Mouse (Mus musculus) olfactory bulb, adult 2 months (tissue): ENCODE measurements around the gene Rab26. TPM values are rescaled to one million over a fixed set of nuclear protein-coding genes. Genes with fewer than 3 reads are reported as not detected.

Experiments
- H3K27ac ChIP-seq: fragments of 200-500 bp; 2 replicates; pipeline ENCODE4 v1.5.1; 2012; ENCODE audit warnings: low read depth, low read length; ENCODE audit not compliant: insufficient read depth
- H3K4me1 ChIP-seq: fragments of 200-500 bp; 2 replicates; pipeline ENCODE4 v1.6.1; 2012; ENCODE audit warnings: low read length; ENCODE audit not compliant: control insufficient read depth, insufficient read depth
- H3K4me3 ChIP-seq: fragments of 200-500 bp; 2 replicates; pipeline ENCODE4 v1.5.1; 2012; ENCODE audit warnings: mild to moderate bottlenecking, low read depth, low read length, moderate library complexity; ENCODE audit not compliant: insufficient read depth
- CTCF ChIP-seq: fragments of 200-500 bp; IDR thresholded peaks from 2 replicates; pipeline ENCODE4 v1.5.1; 2012; ENCODE audit warnings: low read depth, mild to moderate bottlenecking, low read length, moderate library complexity; ENCODE audit not compliant: insufficient read depth
- POLR2A ChIP-seq: fragments of 200-500 bp; IDR thresholded peaks from 2 replicates; pipeline ENCODE4 v1.6.1; 2012; ENCODE audit warnings: mild to moderate bottlenecking, low read depth, low read length, moderate library complexity; ENCODE audit not compliant: insufficient read depth
- WGBS: fragments of 180-500 bp; shearing (Covaris S2); methylation state at CpG from one replicate; pipeline ENCODE4 v1.1.7; 2018; 5-methylcytosine and 5-hydroxymethylcytosine counted together
- polyA plus RNA-seq: library from polyadenylated mRNA; stranded (reverse); fragments of >200 nt; gene quantifications from 2 replicates; pipeline ENCODE4 v1.2.4, GENCODE M21; 2012; ENCODE audit warnings: low replicate concordance; ENCODE audit not compliant: missing spikeins, insufficient read depth, insufficient read length

The Rab26 gene
- polyA plus RNA-seq, 1 experiment = not detected

DNA sequence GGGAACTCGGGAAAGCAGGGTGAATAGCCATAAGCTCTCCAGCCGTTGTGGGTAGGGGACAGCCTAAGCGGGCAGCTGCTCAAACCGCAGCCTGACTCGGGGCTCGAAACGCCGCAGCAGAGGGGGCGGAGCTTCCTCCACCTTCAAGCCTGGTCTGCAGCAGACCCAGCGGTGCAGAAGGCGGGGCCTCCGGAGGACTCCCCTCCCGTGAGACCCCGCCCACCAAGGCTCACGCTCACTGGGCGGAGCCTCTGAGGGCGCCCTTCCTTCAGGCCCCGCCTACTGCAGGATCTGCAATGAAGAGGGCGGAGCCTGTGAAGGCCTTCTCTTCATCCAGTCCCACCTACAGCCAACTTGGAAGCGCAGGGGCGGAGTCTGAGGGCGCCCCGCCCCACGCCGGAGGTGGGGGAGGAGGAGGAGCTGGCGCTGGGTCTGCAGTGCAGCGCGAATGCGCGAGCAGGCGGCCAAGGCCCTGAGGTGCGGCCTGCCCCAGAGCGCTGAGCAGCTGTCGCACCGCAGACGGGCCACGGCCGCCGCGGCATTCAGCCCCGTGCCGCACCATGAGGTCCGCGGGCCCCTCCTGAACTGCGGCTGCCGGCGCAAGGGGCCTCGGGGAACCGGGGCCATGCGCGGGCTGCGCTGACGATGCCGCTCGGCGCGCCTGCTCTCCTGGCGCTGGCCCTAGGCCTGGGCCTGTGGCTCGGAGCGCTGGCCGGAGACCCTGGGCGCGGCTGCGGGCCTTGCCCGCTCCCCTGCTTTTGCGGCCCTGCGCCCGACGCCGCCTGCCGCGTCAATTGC, 15.8 kb upstream of the Rab26 start, which contains the start of gene Pkd1:
TSS of gene Pkd1 (plus strand) at position 217 of the 798 bp plus-strand sequence.
- H3K4me1 ChIP-seq = peaks cover 13% of the 10 kb centered on the region
- WGBS = under 1% methylated on average over 72 of the region's 72 CpGs
- peak within 1 kb of the TSS; percentile 76 for H3K4me3 ChIP-seq
- no peak for TF ChIP-seq CTCF
- peak; percentile 98 for TF ChIP-seq POLR2A
- H3K27ac ChIP-seq = peak within 1 kb of the TSS; percentile 78

DNA sequence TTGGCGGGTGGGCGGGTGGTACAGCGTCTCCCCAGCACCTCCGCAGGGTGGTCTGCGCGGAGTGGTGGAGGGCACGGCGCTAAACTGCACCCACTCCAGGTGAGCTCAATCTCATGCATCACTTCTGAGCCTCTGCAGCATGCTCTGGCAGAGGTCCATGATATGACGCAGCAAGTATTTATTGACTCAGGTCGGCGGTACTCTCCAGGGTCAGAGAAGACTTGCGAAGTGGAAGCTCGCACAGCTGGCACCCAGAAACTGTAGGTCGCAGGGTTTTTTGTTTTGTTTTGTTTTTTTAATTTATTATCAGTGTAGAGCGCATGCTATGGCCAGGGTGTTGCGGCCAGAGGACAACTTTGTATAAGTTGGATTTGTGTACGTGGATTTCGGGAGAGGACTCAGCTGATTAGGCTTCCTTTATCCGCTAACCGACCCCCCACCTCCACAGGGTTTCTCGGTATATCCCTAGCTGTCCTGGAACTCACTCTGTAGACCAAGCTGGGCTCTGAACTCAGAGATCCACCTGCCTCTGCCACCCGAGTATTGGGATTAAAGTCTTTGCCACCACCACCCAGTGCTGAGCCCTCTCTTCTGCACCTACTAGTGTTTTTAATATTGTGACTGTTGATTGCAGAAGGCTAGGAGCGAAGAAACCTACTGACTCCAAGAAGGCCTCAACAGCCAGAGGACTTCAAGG, 15.1 kb upstream of the Rab26 start:
- Histone ChIP-seq H3K27ac (peak overlapping the region; percentile 78; the same call in 1 of the 2 replicates), H3K4me1 (peaks cover 14% of the 10 kb centered on the region), H3K4me3 (peak overlapping the region; percentile 76)
- WGBS = 8% methylated on average over 23 of the region's 23 CpGs
- no peak for TF ChIP-seq POLR2A
- TF ChIP-seq CTCF = no peak

DNA sequence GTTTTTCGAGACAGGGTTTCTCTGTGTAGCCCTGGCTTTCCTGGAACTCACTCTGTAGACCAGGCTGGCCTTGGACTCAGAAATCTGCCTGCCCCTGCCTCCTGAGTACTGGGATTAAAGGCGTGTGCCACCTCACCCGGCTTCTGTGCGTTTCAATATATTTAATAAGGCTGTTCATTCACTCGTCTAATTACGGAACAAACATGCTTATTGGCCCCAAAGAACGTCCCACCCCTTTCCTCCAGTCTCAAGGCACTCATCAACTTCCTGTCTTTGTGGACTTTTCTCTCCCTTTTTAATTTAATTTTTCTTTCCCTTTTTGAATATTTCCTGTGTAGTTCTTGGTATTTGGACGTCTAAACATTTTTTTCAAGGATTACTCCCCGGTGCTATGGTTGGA, 14.4 kb upstream of the Rab26 start:
- 18% methylated on average over 9 of the region's 9 CpGs for WGBS
- no peak for TF ChIP-seq POLR2A
- no peak for TF ChIP-seq CTCF
- Histone ChIP-seq H3K27ac (no peak overlapping the region), H3K4me1 (peaks cover 14% of the 10 kb centered on the region), H3K4me3 (no peak overlapping the region)

DNA sequence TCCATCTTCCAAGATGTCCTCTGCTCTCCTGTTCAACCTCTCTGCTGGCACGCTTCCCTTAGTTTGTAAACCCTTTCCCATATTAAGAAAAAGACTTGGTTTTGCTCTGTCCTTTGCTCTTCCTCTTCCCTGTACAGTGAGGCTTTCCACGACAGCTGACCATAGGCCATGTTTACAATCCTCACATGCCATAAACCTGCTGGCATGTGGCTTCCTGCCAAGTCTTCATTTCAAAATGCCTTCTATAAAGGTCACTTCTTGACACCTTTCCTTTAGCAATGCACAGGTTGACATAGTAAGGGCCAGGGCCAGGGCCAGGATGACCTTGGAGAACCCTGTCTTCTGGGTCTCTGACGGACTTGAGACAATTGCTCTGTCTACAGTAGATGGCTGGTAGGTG, 12.2 kb upstream of the Rab26 start:
- Histone ChIP-seq H3K4me1 (peaks cover 10% of the 10 kb centered on the region), H3K4me3 (no peak overlapping the region), H3K27ac (no peak overlapping the region)
- WGBS = 92% methylated on average over 3 of the region's 3 CpGs
- TF ChIP-seq POLR2A (no peak), CTCF (no peak)

DNA sequence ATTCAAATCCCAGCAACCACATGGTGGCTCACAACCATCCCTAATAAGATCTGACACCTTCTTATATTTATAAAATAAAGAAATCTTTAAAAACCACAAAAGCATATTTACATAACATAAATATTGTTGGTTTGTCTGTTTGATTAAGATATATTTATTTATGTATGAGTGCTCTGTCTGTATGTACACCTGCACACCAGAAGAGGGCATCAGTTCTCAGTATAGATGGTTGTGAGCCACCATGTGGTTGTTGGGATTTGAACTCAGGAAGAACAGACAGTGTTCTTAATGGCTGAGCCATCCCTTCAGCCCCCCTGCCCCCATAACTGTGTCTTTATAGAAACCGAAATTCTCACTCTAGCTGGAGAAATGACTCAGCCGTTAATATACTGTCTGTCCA, 11.2 kb upstream of the Rab26 start:
- peaks cover 10% of the 10 kb centered on the region for H3K4me1 ChIP-seq
- H3K27ac ChIP-seq = no peak overlapping the region
- no peak overlapping the region for H3K4me3 ChIP-seq
- 61% methylated on average over 2 of the region's 2 CpGs for WGBS
- TF ChIP-seq CTCF (no peak), POLR2A (no peak)

DNA sequence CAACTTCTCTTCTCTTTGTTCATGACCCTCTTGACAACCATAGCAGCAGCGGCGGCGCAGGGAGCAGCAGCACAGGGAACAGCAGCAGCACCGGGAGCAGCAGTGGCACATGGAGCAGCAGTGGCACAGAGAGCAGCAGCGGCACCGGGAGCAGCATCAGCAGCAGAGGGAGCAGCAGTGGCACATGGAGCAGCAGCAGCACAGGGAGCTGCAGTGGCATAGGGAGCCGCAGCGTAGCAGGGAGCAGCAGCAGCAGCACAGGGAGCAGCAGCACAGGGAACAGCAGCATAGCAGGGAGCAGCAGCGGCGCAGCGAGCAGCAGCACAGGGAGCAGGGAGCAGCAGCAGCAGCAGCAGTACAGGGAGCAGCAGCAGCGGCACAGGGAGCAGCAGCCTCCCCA, 10.6 kb upstream of the Rab26 start:
- no peak for TF ChIP-seq POLR2A
- no peak for TF ChIP-seq CTCF
- Histone ChIP-seq H3K4me3 (no peak overlapping the region), H3K4me1 (peaks cover 10% of the 10 kb centered on the region), H3K27ac (no peak overlapping the region)
- 14% methylated on average over 12 of the region's 12 CpGs for WGBS

DNA sequence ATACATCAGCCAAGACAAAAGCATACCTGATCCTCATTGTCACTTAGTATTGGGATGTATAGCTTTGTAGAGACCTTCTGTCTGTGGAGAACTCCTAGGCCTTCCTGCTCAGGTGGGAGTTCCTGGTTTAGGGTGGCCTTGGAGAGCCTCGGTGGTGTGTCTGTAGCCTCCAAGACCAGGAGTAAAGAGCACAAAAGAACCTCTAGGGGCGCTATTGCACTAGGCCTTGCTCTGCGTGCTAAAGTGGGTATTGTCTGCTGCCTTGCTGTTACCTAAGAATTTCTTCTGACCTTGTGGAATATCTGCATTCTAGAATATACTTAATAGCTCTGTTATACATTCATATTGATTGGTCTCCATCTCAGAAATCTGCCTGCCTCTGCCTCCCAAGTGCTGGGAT, 6.4 kb upstream of the Rab26 start:
- no peak for TF ChIP-seq POLR2A
- TF ChIP-seq CTCF = no peak
- Histone ChIP-seq H3K27ac (no peak overlapping the region), H3K4me1 (peaks cover 21% of the 10 kb centered on the region), H3K4me3 (no peak overlapping the region)
- WGBS = 3% methylated on average over 3 of the region's 3 CpGs

DNA sequence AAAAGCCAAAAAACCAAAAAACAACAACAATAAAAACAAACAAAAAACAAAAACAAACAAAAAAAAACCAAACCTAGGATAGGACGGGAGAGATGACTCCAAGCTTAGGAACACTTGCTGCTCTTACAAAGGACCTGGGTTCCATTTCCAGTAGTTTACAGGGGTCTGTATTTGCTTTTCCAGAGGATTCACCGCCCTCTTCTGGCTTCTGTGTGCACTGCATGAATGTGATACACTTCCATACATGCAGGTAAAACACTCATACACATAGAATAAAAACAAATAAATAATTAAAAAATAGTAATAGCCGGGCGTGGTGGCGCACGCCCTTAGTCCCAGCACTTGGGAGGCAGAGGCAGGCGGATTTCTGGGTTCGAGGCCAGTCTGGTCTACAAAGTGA, 4.9 kb upstream of the Rab26 start:
- TF ChIP-seq CTCF (no peak), POLR2A (no peak)
- WGBS = 68% methylated on average over 8 of the region's 8 CpGs
- H3K4me3 ChIP-seq = no peak overlapping the region
- H3K4me1 ChIP-seq = peaks cover 21% of the 10 kb centered on the region
- H3K27ac ChIP-seq = no peak overlapping the region

DNA sequence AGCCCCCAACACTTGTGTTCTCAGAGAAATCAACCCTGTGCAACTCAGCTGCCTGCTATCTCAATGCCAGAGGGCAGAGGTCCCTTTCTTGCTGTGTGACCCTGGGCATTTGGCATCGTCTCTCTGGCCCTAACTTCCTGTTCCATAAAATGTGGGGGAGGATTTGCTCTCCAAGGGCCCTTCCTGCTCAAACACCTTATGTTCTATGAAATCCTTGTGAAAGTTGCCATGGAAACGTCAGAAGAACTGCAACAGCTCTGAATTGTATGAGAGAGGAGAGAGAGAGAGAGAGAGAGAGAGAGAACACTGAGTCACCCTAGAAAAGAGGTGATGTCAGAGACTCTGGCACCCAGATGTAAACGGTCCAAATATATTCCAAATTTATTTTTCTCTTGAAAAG, 3.5 kb upstream of the Rab26 start:
- TF ChIP-seq POLR2A (no peak), CTCF (no peak)
- WGBS = 20% methylated on average over 3 of the region's 3 CpGs
- peaks cover 31% of the 10 kb centered on the region for H3K4me1 ChIP-seq
- no peak overlapping the region for H3K4me3 ChIP-seq
- peak overlapping the region; percentile 75 for H3K27ac ChIP-seq
